Mouse (Mus musculus) layer of hippocampus, adult 9-11 months (tissue): ENCODE data around the gene Kcnd2.
A peak's percentile ranks its signal among the peaks of the same experiment; 100 is the strongest.
"Not testable (repeated sequence)": the region's sequence is repeated elsewhere in the genome, so short reads cannot be mapped to it uniquely, and the experiment has no call there.

Experiments
- DNase-seq: peaks from one replicate; pipeline ENCODE4 v3.0.0; 2022

The Kcnd2 gene

GRCm38 (mm10) chr6:21215491-21216191 lies at the start of gene Kcnd2:
Kcnd2 (plus strand) TSS chr6:21215503.
- DNase-seq: no peak

- no peak for DNase-seq
Measured at GRCm38 (mm10) chr6:21166611-21167010, 48.7 kb upstream of the Kcnd2 start.

- DNase-seq: no peak
Measured at GRCm38 (mm10) chr6:21195341-21195740, 20.0 kb upstream of the Kcnd2 start.

GRCm38 (mm10) chr6:21213865-21214672 lies 1.2 kb upstream of the Kcnd2 start:
- peak; percentile 74 for DNase-seq

GRCm38 (mm10) chr6:21214673-21215490 lies 421 bp upstream of the Kcnd2 start:
- DNase-seq: peak; percentile 76

GRCm38 (mm10) chr6:21216206-21217020 lies 1.1 kb downstream of the Kcnd2 start:
- DNase-seq: peak; percentile 7

- DNase-seq: peak; percentile 14
Measured at GRCm38 (mm10) chr6:21217156-21217555, 1.9 kb downstream of the Kcnd2 start.

- no peak for DNase-seq
Measured at GRCm38 (mm10) chr6:21226124-21226523, 10.8 kb downstream of the Kcnd2 start.

GRCm38 (mm10) chr6:21259031-21259430 lies 43.7 kb downstream of the Kcnd2 start:
- no peak for DNase-seq

GRCm38 (mm10) chr6:21267897-21268296 lies 52.6 kb downstream of the Kcnd2 start:
- DNase-seq: no peak

- no peak for DNase-seq
Measured at GRCm38 (mm10) chr6:21277343-21277933, 62.1 kb downstream of the Kcnd2 start.

- no peak for DNase-seq
Measured at GRCm38 (mm10) chr6:21304943-21305342, 89.6 kb downstream of the Kcnd2 start.

- no peak for DNase-seq
Measured at GRCm38 (mm10) chr6:21310159-21310558, 94.9 kb downstream of the Kcnd2 start.

- no peak for DNase-seq
Measured at GRCm38 (mm10) chr6:21321407-21321806, 106.1 kb downstream of the Kcnd2 start.

GRCm38 (mm10) chr6:21322211-21322610 lies 106.9 kb downstream of the Kcnd2 start:
- DNase-seq: peak; percentile 39

- DNase-seq: no peak
Measured at GRCm38 (mm10) chr6:21325251-21325650, 109.9 kb downstream of the Kcnd2 start.

GRCm38 (mm10) chr6:21327081-21327737 lies 111.9 kb downstream of the Kcnd2 start:
- no peak for DNase-seq

GRCm38 (mm10) chr6:21385298-21385697 lies 170.0 kb downstream of the Kcnd2 start:
- DNase-seq: not testable (repeated sequence)

GRCm38 (mm10) chr6:21391776-21392175 lies 176.5 kb downstream of the Kcnd2 start:
- DNase-seq: no peak

- no peak for DNase-seq
Measured at GRCm38 (mm10) chr6:21413656-21414055, 198.4 kb downstream of the Kcnd2 start.

GRCm38 (mm10) chr6:21418246-21418645 lies 202.9 kb downstream of the Kcnd2 start:
- DNase-seq: peak; percentile 35
